13 mouse cellular contexts compared by ENCODE assay signal in the genomic region with DNA sequence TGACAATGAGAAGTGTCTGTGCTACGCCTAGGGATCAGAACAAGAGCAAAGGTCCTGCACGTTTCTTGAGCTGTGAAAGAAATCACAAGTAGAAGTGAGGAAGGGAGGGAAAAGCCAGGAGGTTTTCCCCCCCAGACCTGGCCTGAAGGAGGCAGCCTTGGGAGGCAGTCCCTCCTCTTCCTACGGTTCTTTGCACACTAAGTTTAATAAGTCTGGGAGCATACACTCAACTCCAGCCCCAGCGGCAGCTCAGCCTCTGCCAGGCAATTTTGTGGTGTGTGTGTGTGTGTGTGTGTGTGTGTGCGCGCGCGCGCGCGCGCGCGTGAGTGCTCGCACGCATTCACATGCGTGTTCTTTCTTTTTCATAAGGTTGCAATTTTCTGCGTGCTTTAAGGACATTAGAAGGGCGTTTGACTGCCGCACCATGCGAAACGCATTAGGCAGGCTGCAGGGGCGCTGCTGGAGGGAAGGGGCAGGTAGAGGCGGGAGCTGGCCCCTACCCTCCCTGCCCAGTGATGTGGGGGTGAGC. TPM values are rescaled to one million over a fixed set of nuclear protein-coding genes. Genes with fewer than 3 reads are reported as not detected.
DNase-seq lines count a peak whose midpoint lies in the region; ATAC-seq and TF ChIP-seq lines count a peak whose summit lies in the region.
"Had no signal": no experiment of that assay in that cellular context is flagged by ENCODE, and none has a peak within 500 bp of the region (broad histone marks: within the 10 kb centered on the region; RNA-seq: fewer than 3 reads in every experiment).

No protein-coding gene starts in this region.

- no peak for TF ChIP-seq CTCF in heart, adult 2 months (IDR thresholded peaks at IDR 0.05)

- no peak for ATAC-seq in heart, embryonic 13.5 days (ENCODE audit: extremely low read depth, insufficient number of reproducible peaks, low FRiP score, low TSS enrichment)
- ATAC-seq in forebrain, embryonic 15.5 days (replicated peaks): no peak
- ATAC-seq in activated CD4-positive, CD25-positive, alpha-beta regulatory T cell, adult 4 months: no peak

- peak overlapping the region; percentile 67 for H3K4me2 ChIP-seq in heart, embryonic 13.5 days
- peak overlapping the region; percentile 31 for H3K4me2 ChIP-seq in forebrain, embryonic 15.5 days (replicated peaks)
- H3K4me2 ChIP-seq: liver, embryonic 13.5 days had no signal

- intact Hi-C loops in heart, adult 2 months (cut with DNase I): no loop called here

- TF ChIP-seq EP300 in heart, adult 2 months (IDR thresholded peaks at IDR 0.05; ENCODE audit: insufficient read depth, low read depth, low read length): no peak

- peak overlapping the region; percentile 65 for H3K9ac ChIP-seq in heart, embryonic 13.5 days
- H3K9ac ChIP-seq in heart, adult 2 months (ENCODE audit: low read depth, low read length): no peak overlapping the region
- H3K9ac ChIP-seq in forebrain, embryonic 15.5 days (replicated peaks): no peak overlapping the region
- H3K9ac ChIP-seq: liver, embryonic 13.5 days had no signal

- DNase-seq in heart, adult 2 months: no peak
- peak; percentile 27 for DNase-seq in ES-CJ7 (ENCODE audit: low read depth, low spot score)
- no peak for DNase-seq in midbrain, embryonic 10.5 days (ENCODE audit: low spot score)
- no peak for DNase-seq in cerebellum, adult 9-10 months
- DNase-seq in cerebellum, postnatal 10 days: no peak
- DNase-seq: adrenal gland, postnatal 14 days; kidney, adult 2 months; liver, embryonic 13.5 days had no signal

- H3K36me3 ChIP-seq in heart, embryonic 13.5 days: no peaks in the 10 kb centered on the region
- no peaks in the 10 kb centered on the region for H3K36me3 ChIP-seq in heart, adult 2 months (ENCODE audit: control insufficient read depth, insufficient read depth, low read length)
- no peaks in the 10 kb centered on the region for H3K36me3 ChIP-seq in forebrain, embryonic 15.5 days
- no peaks in the 10 kb centered on the region for H3K36me3 ChIP-seq in midbrain, embryonic 10.5 days
- H3K36me3 ChIP-seq: liver, embryonic 13.5 days had no signal

- no peaks in the 10 kb centered on the region for H3K9me3 ChIP-seq in heart, embryonic 13.5 days
- no peaks in the 10 kb centered on the region for H3K9me3 ChIP-seq in forebrain, embryonic 15.5 days
- H3K9me3 ChIP-seq in midbrain, embryonic 10.5 days (replicated peaks): no peaks in the 10 kb centered on the region

- H3K27me3 ChIP-seq in heart, embryonic 13.5 days (replicated peaks): peaks cover 95% of the 10 kb centered on the region
- H3K27me3 ChIP-seq in heart, adult 2 months (ENCODE audit: control insufficient read depth, insufficient read depth, low read length): peaks cover 13% of the 10 kb centered on the region
- H3K27me3 ChIP-seq in forebrain, embryonic 15.5 days: peaks cover 62% of the 10 kb centered on the region
- peaks cover 95% of the 10 kb centered on the region for H3K27me3 ChIP-seq in midbrain, embryonic 10.5 days (ENCODE audit: low read depth, poor library complexity, severe bottlenecking)

- TF ChIP-seq POLR2A in heart, adult 2 months (IDR thresholded peaks at IDR 0.05; ENCODE audit: insufficient read depth, low read depth, low read length): no peak

- peak overlapping the region; percentile 43 for H3K4me3 ChIP-seq in heart, embryonic 13.5 days
- no peak overlapping the region for H3K4me3 ChIP-seq in heart, adult 2 months
- H3K4me3 ChIP-seq in forebrain, embryonic 15.5 days: peak overlapping the region; percentile 27
- H3K4me3 ChIP-seq in midbrain, embryonic 10.5 days: peak overlapping the region; percentile 31
- H3K4me3 ChIP-seq: erythroblast, embryonic 14.5 days; liver, embryonic 13.5 days had no signal

- WGBS in heart, embryonic 13.5 days: 2% methylated on average over 24 of the region's 24 CpGs
- WGBS in heart, adult 2 months: 2% methylated on average over 24 of the region's 24 CpGs
- WGBS in forebrain, embryonic 15.5 days: under 1% methylated on average over 24 of the region's 24 CpGs
- under 1% methylated on average over 24 of the region's 24 CpGs for WGBS in midbrain, embryonic 10.5 days

- peaks cover 24% of the 10 kb centered on the region for H3K4me1 ChIP-seq in heart, embryonic 13.5 days
- H3K4me1 ChIP-seq in heart, adult 2 months (ENCODE audit: control insufficient read depth, insufficient read depth, low read length): no peaks in the 10 kb centered on the region
- H3K4me1 ChIP-seq in forebrain, embryonic 15.5 days: peaks cover 20% of the 10 kb centered on the region
- peaks cover 20% of the 10 kb centered on the region for H3K4me1 ChIP-seq in midbrain, embryonic 10.5 days

- no peaks in the 10 kb centered on the region for H3K79me2 ChIP-seq in heart, adult 2 months (replicated peaks; ENCODE audit: control insufficient read depth, insufficient read depth, low read length)

- no peak overlapping the region for H3K27ac ChIP-seq in heart, embryonic 13.5 days (replicated peaks)
- H3K27ac ChIP-seq in heart, adult 2 months: no peak overlapping the region
- H3K27ac ChIP-seq in forebrain, embryonic 15.5 days (replicated peaks): no peak overlapping the region
- no peak overlapping the region for H3K27ac ChIP-seq in midbrain, embryonic 10.5 days (replicated peaks)
- H3K27ac ChIP-seq: liver, embryonic 13.5 days had no signal

RNA-seq across cellular contexts. Expression of a gene that starts 9.6 kb away (rescaled TPM):
- 0.44 and 1.5 TPM in 2 replicates for polyA plus RNA-seq in heart, embryonic 13.5 days (2015; fragmentation: Nextera tagmentation; extraction: Ambion mirVana)
- not detected for total RNA-seq in heart, adult 2 months (2021)
- 0.14 TPM in 1 of 2 replicates, not detected in the other for polyA plus RNA-seq in heart, adult 2 months (2012; rRNA removed)
- polyA plus RNA-seq in forebrain, embryonic 15.5 days (2015; fragmentation: Nextera tagmentation; extraction: Ambion mirVana): not detected in 2 replicates
- polyA plus RNA-seq in midbrain, embryonic 10.5 days (2016; fragmentation: Nextera tagmentation; extraction: Ambion mirVana): 0.21 and 0.84 TPM in 2 replicates
- not detected for polyA plus RNA-seq in activated CD4-positive, CD25-positive, alpha-beta regulatory T cell, adult 4 months (2017; shearing (Covaris generic))
- total RNA-seq: adrenal gland, postnatal 14 days had no signal
- polyA plus RNA-seq: C2C12; erythroblast, embryonic 14.5 days; kidney, adult 2 months had no signal

RNA-seq across cellular contexts. Expression of a gene that starts 46.9 kb away (rescaled TPM):
- 4.6 and 6.6 TPM in 2 replicates for polyA plus RNA-seq in heart, embryonic 13.5 days (2015; fragmentation: Nextera tagmentation; extraction: Ambion mirVana)
- 1 to 10 TPM; 4.6 to 5.6 TPM for total RNA-seq in heart, adult 2 months (2021)
- polyA plus RNA-seq in heart, adult 2 months (2012; rRNA removed): 1.7 and 3.2 TPM in 2 replicates
- polyA plus RNA-seq in forebrain, embryonic 15.5 days (2015; fragmentation: Nextera tagmentation; extraction: Ambion mirVana): 14.1 and 16.0 TPM in 2 replicates
- polyA plus RNA-seq in midbrain, embryonic 10.5 days (2016; fragmentation: Nextera tagmentation; extraction: Ambion mirVana): 11.0 and 13.8 TPM in 2 replicates
- polyA plus RNA-seq in activated CD4-positive, CD25-positive, alpha-beta regulatory T cell, adult 4 months (2017; shearing (Covaris generic)): under 1 TPM; 0.22 to 0.50 TPM
- polyA plus RNA-seq: erythroblast, embryonic 14.5 days had no signal
